Mouse (Mus musculus): Measurements from ENCODE around the gene Trpv5.

GRCm38 (mm10) chr6:41636178-41636577 lies 44.4 kb downstream of the Trpv5 start, which contains the start of gene Trpv6:
- TF ChIP-seq POLR2A (IDR thresholded peaks at IDR 0.05; ENCODE audit: low read depth, low read length) (no peak), CTCF (conservative IDR thresholded peaks at IDR 0.05; ENCODE audit: insufficient read depth, insufficient read length, low read depth, low read length) (no peak)
